Mouse (Mus musculus): ENCODE results near the gene Tab1.
A peak's percentile ranks its signal among the peaks of the same experiment; 100 is the strongest.

- peak; percentile 72; the same call in 1 of the 2 replicates for TF ChIP-seq POLR2A (IDR thresholded peaks at IDR 0.05; ENCODE audit: borderline replicate concordance, insufficient read depth, low read length)
- no peak for TF ChIP-seq CTCF (IDR thresholded peaks at IDR 0.05; ENCODE audit: borderline replicate concordance, insufficient read depth, low read depth, low read length)
These were observed 40.3 kb upstream of the Tab1 start for GRCm38 (mm10) chr15:80092599-80092998.

All from cerebellum, adult 2 months (tissue).